Mouse (Mus musculus) megakaryocyte-erythroid progenitor cell, adult 5-6 weeks (primary cell): ENCODE data around the gene Fbxl18. TPM values are rescaled to one million over a fixed set of nuclear protein-coding genes. Genes with fewer than 3 reads are reported as not detected.
A peak's percentile ranks its signal among the peaks of the same experiment; 100 is the strongest.

ENCODE experiments used
- ATAC-seq: replicated peaks from 2 replicates; pipeline ENCODE4 v1.8.0; 2016; ENCODE audit warnings: mild to moderate bottlenecking, inconsistent platforms; ENCODE audit not compliant: severe bottlenecking, poor library complexity, low FRiP score, low TSS enrichment
- total RNA-seq, 2 experiments: library from RNA; stranded (forward) in 1 of 2; stranded (reverse) in 1 of 2; fragments of 200-1000, 215-1000 nt in 1 of 2; fragments of >200 nt in 1 of 2; fragmentation: Nextera tagmentation in 1 of 2; gene quantifications; 2 replicates each; pipeline ENCODE4 v1.2.3; 2014 to 2017

Gene Fbxl18
- total RNA-seq, 2 experiments from 2014 or later = 3.9 to 7.7 TPM

DNA sequence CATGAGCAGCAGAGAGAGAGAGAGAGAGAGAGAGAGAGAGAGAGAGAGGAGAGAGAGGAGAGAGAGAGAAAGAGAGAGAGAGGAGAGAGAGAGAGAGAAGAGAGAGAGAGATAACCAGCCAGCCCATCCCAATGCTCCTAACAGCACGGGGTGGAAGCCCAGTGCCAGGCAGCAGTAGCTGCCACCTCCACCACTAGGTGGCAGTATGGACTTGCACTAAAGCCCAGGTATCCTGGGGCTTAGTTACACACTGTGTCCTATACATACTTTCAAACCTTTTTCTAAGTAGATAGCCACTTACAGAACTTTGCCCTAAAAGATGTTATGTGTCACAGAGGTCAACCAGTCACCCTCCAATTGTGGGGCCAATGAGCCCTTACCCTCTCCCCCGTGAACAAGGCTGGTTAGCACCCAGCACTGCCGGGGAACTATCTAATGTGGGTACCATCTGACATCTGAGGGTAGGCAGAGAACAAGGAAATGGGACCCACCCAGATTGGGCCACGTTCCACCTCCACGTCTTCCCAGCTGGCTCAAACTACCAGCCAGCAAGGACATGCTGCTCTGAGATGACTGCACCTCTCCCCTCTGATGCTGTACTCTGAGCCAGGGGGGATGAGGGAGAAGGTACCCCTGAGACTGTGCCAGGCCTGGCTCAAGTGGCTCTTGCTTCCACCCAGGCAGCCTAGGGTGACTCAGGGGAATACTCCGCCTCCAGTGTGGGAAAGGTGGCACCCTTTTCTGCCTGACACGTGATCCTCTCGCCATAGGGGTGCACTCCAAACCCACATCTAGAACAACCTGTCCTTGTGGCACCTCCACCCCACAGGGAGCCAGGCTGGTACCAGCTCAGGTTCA lies 15.7 kb downstream of the Fbxl18 start:
- peak; percentile 64 for ATAC-seq

DNA sequence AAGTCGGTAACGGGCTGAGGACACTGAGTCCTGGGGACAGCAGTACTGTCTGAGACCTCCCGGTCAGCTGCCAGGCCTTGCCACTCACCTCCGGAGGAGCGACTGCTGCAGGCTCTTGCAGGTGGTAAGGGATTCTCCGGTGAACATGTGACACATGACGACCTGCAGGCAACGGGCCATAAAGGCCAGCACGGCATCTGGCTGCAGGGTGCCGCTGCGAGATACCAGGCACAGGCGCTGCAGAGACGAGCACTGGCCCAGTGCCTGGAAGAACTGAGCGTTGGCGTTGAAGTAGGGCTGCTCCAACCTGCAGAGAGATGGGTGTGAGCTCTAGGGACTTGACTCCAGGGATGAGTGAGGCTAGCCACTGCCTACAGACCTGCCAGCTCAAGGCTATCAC lies 16.7 kb downstream of the Fbxl18 start:
- ATAC-seq = peak; percentile 67

DNA sequence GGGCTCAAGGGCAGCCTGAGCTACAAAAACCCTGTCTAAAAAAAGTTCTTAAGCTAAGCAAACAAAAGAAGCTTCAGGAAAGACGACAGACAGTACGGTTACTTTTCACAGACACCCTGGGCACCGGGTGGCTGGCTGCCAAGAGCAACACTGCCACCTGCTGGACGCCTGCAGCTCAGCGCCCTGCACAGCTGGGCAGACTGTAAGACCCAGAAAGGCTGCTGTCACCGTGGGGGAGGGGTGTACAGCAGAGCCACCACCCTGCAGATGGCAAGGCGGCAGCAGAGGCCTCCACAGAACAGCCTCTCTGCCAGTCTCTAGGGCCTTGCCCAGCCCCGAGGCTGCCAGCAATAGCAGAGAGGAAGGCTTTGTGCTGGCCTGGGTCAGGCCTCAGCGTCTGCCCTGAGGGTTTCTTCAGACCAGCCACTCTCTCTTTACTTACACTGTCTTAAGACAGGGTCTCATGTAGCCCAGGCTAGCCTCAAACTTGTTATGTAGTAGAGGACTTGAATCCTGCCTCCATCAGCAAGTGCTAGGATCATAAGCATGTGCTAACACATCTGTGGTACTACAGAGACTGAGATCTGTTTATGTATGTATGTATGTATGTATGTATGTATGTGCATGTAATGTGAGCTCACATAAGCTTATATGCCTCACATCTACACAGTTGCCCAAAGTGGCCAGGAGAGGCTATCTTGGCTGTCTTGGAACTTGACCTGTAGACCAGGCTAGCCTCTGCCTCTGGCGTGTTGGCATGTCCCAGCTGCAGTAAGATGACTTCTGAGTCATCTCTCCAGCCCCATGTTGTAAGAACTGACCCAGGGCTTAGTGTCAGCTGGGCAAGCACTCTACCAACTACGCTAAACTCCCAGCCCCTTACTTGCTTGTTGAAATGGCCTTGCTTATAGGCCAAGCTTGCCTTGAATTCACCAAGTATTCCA lies 17.6 kb downstream of the Fbxl18 start:
- peak; percentile 50 for ATAC-seq

DNA sequence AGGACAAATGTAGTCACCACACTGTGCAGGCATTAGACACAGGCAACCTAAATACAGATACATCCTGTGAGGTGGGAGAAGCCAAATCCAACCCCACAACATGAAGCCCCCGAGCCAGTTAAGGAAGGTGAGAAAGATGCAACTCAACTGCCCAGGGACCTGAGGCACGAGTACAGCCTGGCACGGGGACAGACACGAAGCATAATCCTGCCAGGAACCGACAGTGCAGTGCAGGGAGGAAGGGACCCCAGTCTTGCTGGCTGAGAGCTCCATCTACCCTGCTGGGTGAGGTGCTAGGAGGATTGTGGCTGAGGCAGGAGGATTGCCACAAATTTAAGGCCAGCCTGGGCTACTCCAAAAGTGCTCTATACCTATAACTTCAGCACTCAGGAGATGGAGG lies 18.3 kb downstream of the Fbxl18 start:
- no peak for ATAC-seq

DNA sequence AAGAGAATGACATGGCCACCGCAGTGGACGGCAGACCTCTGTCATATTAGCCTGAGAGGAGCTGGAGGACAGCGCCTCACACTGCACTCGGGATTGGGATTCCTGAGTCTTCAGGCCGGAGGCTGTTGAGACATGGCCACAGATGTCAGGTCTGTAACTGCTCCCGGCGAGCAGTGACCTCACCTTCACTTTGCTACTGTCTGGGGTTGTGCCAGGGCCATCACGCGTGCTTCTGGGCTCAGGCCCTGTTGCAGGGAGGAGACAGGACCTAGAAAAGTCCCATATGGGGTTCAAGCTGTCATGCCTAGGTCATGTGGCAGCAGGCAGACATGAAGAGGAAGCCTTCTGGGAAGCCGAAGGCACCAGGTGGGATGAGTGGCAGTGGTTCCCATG lies 19.7 kb downstream of the Fbxl18 start:
- no peak for ATAC-seq

DNA sequence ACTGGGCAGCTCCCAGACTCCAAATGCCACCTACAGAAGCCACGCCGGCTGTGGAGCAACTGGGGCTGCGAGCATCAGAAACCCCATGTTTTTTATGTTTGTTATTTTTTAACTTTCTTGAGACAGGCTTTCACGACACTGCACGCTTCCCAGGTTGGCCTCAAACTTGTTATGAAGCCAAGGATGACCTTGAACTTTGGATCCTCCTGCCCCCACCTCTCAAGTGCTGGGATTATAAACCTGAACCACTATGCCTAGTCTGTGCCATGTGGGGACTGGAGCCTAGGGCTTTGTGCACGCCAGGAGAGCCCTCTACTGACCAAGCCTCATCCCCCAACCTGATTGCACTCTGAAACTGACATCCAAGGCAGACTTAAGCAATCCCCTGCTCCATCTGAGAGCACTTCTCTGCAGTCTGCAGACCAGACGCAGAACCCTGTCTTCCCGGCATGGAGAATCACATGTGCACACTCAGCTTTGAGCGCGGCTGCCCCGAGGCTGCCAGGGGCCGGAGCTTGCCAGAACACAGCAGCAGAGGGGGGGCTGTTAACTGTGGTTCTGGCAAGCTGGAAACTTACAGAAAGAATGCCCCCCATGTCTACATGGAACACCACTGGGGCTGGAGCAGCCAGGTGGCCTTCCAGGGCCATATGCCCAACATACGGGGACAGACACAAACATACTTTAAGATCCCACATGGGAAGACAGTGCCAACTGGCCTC lies 20.3 kb downstream of the Fbxl18 start:
- ATAC-seq = no peak

DNA sequence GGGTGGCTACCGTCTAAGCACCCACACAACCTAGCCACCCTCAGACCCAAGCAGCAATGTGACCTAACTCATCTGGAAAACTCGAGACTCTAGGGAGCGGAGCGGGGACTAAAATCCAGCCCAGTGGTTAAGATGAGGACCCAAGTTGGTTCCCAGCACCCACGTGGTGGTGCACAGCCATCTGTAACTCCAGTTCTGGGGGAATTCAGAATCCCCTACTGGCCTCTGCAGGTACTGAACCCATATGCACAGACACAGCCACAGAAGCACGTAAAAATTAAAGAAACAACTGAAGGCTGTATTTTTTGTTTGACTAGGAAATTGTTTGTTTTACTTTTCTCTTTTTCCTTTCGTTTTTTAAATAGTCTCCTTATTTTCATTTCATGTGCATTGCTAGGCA lies 21.5 kb downstream of the Fbxl18 start:
- ATAC-seq = no peak

DNA sequence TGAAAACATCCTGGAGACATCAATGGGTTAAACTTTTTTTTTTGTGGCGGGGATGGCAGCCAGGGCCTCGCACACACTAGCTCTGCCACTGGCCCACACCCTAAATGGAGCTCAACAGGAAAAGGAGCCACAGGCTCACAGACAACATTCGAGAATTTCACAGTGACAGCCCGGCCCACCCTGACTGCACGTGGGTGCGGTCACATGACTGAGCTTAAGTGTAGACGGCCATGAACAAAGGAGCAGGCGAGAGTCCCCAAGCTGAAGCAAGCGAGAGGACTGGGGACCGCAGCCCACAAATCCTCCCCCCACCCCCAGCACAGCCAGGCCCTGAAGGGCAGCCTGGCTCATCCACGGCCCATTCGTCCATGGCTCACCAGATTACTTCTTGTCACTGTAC lies 23.5 kb downstream of the Fbxl18 start:
- ATAC-seq = no peak

DNA sequence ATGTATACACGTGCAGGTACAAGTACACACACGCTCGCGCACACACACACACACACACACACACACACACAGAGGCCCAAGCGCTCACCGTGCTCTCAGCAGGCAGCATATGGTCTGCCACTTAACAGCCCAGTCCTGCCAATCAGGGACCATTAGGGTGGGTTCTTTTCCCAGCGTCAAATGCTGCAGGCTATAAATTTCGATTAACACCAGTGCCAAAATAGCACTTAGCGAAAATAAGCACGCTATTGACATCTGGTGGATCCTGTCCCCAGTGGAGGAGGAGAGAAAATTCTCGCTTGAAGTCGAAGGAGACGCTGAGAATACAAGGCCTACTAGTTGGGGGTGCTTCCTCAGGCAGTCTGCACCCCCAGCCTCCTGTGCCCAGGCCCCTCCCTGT lies 25.8 kb downstream of the Fbxl18 start:
- ATAC-seq = no peak

DNA sequence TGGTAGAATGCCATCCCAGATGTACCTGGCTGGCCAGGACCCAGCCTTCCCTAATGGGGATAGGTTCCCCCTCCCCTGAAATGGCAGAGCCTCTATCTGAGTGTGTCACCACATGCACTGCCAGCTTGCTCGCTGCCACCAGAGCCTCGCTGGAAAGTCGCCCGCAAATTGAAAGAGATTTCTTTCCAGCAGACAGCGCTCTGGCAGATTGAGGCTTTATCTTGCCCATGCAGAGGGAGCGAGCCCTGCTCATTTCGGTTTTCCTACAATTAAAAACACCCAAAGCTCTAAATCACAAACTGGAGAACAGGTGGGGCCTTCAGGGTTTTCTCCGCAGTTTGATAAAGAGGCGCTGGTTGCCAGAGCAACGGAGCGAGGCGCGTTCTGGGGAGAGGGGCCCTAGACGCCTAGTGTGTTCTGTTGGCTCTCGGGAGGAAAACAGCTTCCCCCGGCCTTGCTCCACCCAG lies 37.4 kb downstream of the Fbxl18 start:
- ATAC-seq = peak; percentile 85

DNA sequence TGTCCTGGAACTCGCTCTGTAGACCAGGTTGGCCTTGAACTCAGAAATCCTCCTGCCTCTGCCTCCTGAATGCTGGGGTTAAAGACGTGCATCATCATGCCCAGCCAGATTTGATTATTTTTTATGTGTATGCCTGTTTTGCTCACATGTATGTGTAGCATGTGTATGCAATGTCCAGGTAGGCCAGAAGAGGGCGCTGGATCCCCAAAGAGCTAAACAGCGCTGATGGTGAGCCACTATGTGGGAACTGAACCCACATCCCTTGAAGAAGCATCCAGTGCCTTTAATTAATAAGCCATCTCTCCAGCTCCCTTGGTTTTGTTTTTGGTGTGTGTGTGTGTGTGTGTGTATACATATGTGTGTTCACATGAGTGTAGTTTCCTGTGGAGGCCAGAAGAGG lies 38.8 kb downstream of the Fbxl18 start:
- ATAC-seq = no peak

DNA sequence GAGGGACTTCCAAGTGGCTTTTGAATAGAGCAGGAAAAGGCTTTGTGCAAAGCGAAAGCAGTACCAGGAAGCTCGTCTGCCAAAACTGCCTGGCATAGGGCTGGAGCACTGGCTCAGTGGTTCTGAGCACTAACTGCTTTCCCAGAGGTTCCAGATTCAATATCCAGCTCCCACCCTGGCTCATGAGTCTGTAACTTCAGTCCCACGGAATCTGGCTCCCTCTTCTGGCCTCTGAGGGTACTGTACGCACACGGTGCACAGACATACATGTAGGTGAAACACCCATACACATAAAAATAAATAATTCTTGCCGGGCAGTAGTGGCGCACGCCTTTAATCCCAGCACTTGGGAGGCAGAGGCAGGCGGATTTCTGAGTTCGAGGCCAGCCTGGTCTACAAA lies 40.3 kb downstream of the Fbxl18 start:
- ATAC-seq = no peak

DNA sequence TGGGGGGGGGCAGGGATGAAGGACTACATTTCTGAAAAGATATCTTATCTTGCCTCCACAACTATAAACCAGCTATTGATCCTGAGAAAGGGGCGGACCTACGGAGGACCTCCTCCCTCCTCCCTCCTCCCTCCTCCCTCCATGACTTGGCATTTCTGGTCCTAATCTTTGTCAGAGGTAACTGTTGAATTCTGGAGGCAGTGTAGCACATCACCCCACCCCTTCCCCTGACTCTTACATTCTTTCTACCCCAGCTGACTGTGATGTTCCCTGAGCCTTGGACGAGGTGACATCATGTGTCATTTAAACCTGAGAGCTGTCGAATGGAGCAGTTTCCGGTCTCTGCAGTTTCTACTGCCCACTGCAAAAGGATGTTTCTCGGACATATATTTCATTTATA lies 41.6 kb downstream of the Fbxl18 start:
- ATAC-seq = no peak

DNA sequence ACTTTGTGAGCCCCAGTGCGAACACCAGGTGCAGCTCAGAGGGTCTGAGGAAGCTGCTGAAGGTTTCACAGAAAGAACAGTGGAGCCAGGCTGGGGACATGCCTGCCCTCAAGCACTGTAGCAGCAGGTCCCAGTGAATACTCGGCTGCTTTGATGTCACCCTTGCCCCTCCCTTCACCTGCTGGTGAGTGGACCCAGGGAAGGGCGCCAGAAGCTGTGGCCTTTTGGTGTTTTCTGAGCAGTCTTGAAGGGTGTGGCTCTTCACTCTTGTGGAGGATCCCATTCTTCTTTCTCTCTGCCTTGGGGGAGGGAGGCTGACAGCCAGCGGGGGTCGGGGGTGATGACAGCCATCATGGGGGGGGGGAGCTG lies 43.6 kb downstream of the Fbxl18 start:
- ATAC-seq = no peak

DNA sequence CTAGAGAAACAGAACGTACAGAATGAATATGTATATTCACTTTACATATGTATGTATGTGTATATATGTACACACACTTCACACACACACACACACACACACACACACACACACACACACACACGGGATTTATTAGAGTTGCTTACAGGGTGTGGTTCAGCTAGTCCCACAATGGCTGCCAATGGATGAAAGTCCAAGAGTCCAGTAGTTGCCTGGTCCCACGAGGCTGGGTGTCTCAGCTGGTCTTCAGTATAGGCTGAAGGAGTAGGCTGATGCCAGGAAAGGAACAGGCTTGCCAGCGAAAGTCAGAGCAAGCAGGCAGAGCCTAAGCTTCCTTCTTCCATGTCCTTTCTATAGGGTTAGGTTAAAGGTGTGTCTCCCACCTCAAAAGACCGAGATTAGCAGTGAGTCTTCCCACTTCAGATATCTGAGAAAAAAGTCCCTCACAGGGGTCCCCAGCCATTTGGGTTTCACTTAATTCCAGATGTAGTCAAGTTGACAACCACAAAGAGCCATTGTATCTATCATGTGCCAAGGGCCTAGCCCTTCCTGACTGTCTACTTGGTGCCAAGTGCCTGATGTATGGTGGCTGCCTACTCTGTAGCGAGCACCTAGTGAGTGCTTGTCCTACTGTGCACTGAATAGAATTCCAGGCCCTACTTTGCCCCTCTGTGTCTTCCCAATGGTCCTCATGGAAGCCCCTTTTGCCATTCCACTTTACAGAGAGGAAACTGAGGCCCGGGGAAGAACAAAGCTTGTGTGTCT lies 44.1 kb downstream of the Fbxl18 start:
- no peak for ATAC-seq

DNA sequence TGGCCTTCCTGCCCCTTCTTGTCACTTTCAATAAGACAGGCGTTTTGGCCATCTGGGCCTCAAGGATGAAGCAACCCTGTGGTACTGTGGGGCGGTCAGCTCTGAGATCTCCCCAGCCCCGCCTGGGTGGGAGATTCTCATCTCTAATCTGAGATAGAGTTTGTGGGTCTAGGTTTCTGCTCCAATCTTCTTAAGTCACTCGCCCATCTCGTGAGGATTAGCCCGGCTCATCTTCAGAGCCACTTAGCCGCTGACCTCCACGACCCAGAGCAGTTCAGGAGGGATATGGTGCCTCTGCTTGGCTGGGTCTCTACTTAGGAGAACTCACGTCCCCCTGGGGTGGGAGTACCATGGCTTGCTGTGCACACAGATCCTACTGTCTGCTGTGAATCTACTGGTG lies 44.7 kb downstream of the Fbxl18 start:
- ATAC-seq = no peak

DNA sequence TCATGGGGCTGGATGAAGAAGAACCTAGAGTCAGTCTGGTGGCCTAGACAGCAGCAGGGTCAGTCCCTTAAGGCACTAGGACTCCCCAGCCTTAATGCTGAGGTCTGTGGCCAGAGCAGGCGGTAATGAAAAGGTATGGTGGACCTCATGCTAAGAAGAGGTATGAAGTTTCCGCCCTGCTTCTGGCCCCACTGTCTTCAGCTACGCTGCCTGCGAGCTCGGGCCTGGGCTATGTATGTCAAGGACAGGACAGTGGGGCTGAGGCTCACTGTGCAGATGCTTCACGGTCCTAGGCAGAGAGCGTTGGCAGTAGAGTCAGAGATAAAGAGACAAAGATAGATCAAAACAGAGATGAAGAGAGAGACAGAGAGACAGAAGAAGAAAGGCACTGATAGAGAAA lies 46.3 kb downstream of the Fbxl18 start:
- ATAC-seq = no peak

DNA sequence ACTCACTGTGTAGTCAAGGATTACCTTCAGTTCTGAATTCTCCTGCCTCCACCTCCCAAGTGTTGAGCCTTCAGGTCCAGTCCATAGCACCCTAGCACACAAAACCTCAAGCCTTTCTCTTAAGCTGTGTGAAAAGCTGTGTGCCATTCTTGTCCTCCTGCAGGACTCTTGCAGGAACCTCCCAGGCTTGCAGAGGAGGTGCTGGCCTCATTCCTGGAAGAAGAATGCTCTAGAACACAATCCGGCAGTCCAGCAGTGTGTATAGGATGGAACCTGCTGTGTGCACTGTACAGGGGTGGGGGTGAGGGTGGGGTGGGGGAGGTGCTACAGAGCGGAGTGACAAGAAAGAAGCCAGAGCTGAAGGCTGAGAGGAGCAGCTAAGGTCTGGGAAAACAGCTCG lies 47.1 kb downstream of the Fbxl18 start:
- no peak for ATAC-seq

DNA sequence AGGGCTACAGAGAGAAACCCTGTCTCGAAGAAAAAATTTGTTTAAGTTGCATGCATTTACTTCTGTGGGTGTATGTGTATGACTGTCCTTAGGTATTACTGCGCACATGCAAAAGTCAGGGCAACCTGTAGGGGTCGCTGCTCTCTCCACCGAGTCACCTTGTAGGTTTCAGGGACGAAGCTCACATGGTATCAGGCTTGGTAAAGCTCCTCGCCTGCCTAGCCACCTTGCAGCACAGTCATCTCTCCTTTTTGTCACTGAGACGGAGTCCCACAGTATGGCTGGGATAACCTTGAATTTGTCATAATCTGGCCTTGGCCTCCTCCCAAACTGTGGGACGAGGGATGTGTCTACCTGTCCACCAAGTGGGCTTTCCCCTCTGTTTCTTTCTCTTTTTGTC lies 50.8 kb downstream of the Fbxl18 start:
- peak; percentile 67 for ATAC-seq
